Mouse (Mus musculus) adrenal gland, adult 2 months (tissue): Measurements from ENCODE around the gene 4930550C14Rik. TPM values are rescaled to one million over a fixed set of nuclear protein-coding genes. Genes with fewer than 3 reads are reported as not detected.
A peak's percentile ranks its signal among the peaks of the same experiment; 100 is the strongest.

Source experiments
- DNase-seq: peaks from one replicate; pipeline ENCODE4 v3.0.0; 2021
- microRNA-seq, 2 experiments: library from miRNA; unstranded; fragments of <30 nt; microRNA quantifications; one replicate each; pipeline ENCODE4 v1.2.0; 2021
- polyA plus RNA-seq: library from polyadenylated mRNA; depleted of rRNA; stranded (reverse); fragments of >200 nt; gene quantifications from 2 replicates; pipeline ENCODE4 v1.2.3, GENCODE M21; 2012; rRNA removed
- total RNA-seq, 2 experiments: library from RNA; stranded (reverse); gene quantifications; 2 replicates each; pipeline ENCODE4 v1.2.3; 2021

4930550C14Rik gene
- total and polyA plus RNA-seq, 3 experiments, result 0.09 to 2.3 (median 1.2) TPM

- no peak for DNase-seq
Measured at GRCm38 (mm10) chr9:53404050-53404752, 2.1 kb downstream of the 4930550C14Rik start.

- peak; percentile 89 for DNase-seq
Measured at GRCm38 (mm10) chr9:53404753-53405722, 2.9 kb downstream of the 4930550C14Rik start.

GRCm38 (mm10) chr9:53408548-53408947, 6.4 kb downstream of the 4930550C14Rik start:
- DNase-seq, result no peak

GRCm38 (mm10) chr9:53408953-53409361, 6.8 kb downstream of the 4930550C14Rik start:
- DNase-seq, result peak; percentile 47

- no peak for DNase-seq
Measured at GRCm38 (mm10) chr9:53409427-53409826, 7.3 kb downstream of the 4930550C14Rik start.

- no peak for DNase-seq
Measured at GRCm38 (mm10) chr9:53422133-53422896, 20.2 kb downstream of the 4930550C14Rik start.

- no peak for DNase-seq
Measured at GRCm38 (mm10) chr9:53426726-53427125, 24.6 kb downstream of the 4930550C14Rik start.

GRCm38 (mm10) chr9:53427638-53428037, 25.5 kb downstream of the 4930550C14Rik start:
- no peak for DNase-seq

- no peak for DNase-seq
Measured at GRCm38 (mm10) chr9:53435830-53436570, 33.9 kb downstream of the 4930550C14Rik start.

- no peak for DNase-seq
Measured at GRCm38 (mm10) chr9:53450609-53451008, 48.5 kb downstream of the 4930550C14Rik start.

- DNase-seq, result no peak
Measured at GRCm38 (mm10) chr9:53452038-53452437, 49.9 kb downstream of the 4930550C14Rik start.

GRCm38 (mm10) chr9:53472806-53473518, 70.8 kb downstream of the 4930550C14Rik start:
- no peak for DNase-seq

Small RNA genes within 50 kb of the gene (microRNA-seq; reads per million reads assigned to microRNA genes)
- gene Mir130c, result 0 reads per million in 2 experiments

Other genes starting within 250 kb of the 4930550C14Rik start
- gene Ddx10, start 154.3 kb upstream of the 4930550C14Rik start, total RNA-seq, result 10 to 100 TPM; 17.5 to 19.7 TPM
- gene Ddx10, start 154.3 kb upstream of the 4930550C14Rik start, polyA plus RNA-seq, result 0.16 and 0.18 TPM in 2 replicates
- under 1 TPM; 0.12 to 0.17 TPM for gene Exph5, start 100.7 kb upstream of the 4930550C14Rik start, total RNA-seq
- gene Exph5, start 100.7 kb upstream of the 4930550C14Rik start, polyA plus RNA-seq, result not detected in 2 replicates
- 10 to 100 TPM; 11.2 to 11.5 TPM for gene Kdelc2, start 18.3 kb upstream of the 4930550C14Rik start, total RNA-seq
- gene Kdelc2, start 18.3 kb upstream of the 4930550C14Rik start, polyA plus RNA-seq, result 8.4 and 9.1 TPM in 2 replicates
- gene Atm, start 134.4 kb downstream of the 4930550C14Rik start, total RNA-seq, result 10 to 100 TPM; 11.4 to 13.7 TPM
- gene Atm, start 134.4 kb downstream of the 4930550C14Rik start, polyA plus RNA-seq, result 0.27 and 0.35 TPM in 2 replicates
- gene Npat, start 134.7 kb downstream of the 4930550C14Rik start, total RNA-seq, result 10 to 100 TPM; 11.6 to 13.0 TPM
- gene Npat, start 134.7 kb downstream of the 4930550C14Rik start, polyA plus RNA-seq, result 0.72 and 0.97 TPM in 2 replicates
- gene Acat1, start 208.1 kb downstream of the 4930550C14Rik start, total RNA-seq, result 100 to 1,000 TPM; 155 to 163 TPM
- 23.2 and 30.6 TPM in 2 replicates for gene Acat1, start 208.1 kb downstream of the 4930550C14Rik start, polyA plus RNA-seq